Comparison of ENCODE assay signal across 22 mouse cellular contexts in the genomic region with DNA sequence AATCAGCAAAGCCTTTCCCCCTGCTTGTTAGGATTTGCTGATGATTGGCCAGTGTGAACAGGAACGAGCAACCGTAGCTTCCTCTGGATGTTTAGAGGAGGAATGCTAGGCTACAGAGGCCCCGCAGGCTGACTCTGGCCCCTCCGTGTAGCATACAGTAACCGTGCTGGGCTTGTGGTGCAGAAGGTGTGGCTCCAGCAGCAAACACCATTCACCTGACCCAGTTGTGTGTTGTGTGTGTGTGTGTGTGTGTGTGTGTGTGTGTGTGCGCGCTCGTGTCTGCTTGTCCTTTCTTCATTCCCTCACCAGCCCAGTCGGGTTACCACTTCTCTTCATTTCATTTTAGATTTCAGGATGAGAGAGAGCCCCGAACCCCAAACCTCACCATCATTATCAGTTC.
DNase-seq lines count a peak whose midpoint lies in the region; ATAC-seq and TF ChIP-seq lines count a peak whose summit lies in the region.
"Had no signal": no experiment of that assay in that cellular context is flagged by ENCODE, and none has a peak within 500 bp of the region (broad histone marks: within the 10 kb centered on the region; RNA-seq: fewer than 3 reads in every experiment).

No protein-coding gene starts in this region.

- H3K36me3 ChIP-seq in liver, adult 2 months (ENCODE audit: control insufficient read depth, insufficient read depth, low read length) = 0 out of 2 replicates have a peak, but pooled peaks cover 2% of the 10 kb centered on the region
- no peaks in the 10 kb centered on the region for H3K36me3 ChIP-seq in liver, embryonic 11.5 days (ENCODE audit: control insufficient read depth, insufficient read depth, low read length)
- H3K36me3 ChIP-seq in embryonic facial prominence, embryonic 10.5 days (replicated peaks) = 0 out of 2 replicates have a peak, but pooled peaks cover 3% of the 10 kb centered on the region
- H3K36me3 ChIP-seq in limb, embryonic 10.5 days = peaks cover 3% of the 10 kb centered on the region; the same call in 1 of the 2 replicates
- H3K36me3 ChIP-seq: embryonic facial prominence, embryonic 12.5 days; forebrain, embryonic 15.5 days had no signal

- peak; percentile 78 for DNase-seq in heart, adult 11 months
- no peak for DNase-seq in heart, adult 8-10 months (ENCODE audit: low spot score)
- DNase-seq in liver, adult 2 months (ENCODE audit: extremely low read depth, low read depth, low spot score) = no peak
- DNase-seq in liver, embryonic 11.5 days (ENCODE audit: low spot score) = no peak
- peak; percentile 27 for DNase-seq in embryonic facial prominence, embryonic 10.5 days (ENCODE audit: low spot score)
- DNase-seq in limb, embryonic 10.5 days (ENCODE audit: low spot score) = no peak
- no peak for DNase-seq in adrenal gland, postnatal 14 days
- DNase-seq: adrenal gland, adult 8-10 months; adrenal gland, postnatal 25 days; B cell, adult 2 months; cerebellum, adult 11 months; cerebellum, adult 18-20 months; cerebellum, adult 8-10 months; cerebellum, adult 9-11 months; cerebellum, postnatal 14 days; forebrain, postnatal 0 days had no signal

- no peak overlapping the region for H3K4me3 ChIP-seq in liver, adult 2 months (ENCODE audit: insufficient read depth, low read depth, low read length)
- no peak overlapping the region for H3K4me3 ChIP-seq in liver, embryonic 11.5 days (ENCODE audit: low read depth, low read length)
- H3K4me3 ChIP-seq in embryonic facial prominence, embryonic 10.5 days = no peak overlapping the region
- no peak overlapping the region for H3K4me3 ChIP-seq in limb, embryonic 10.5 days
- H3K4me3 ChIP-seq: embryonic facial prominence, embryonic 12.5 days; forebrain, embryonic 13.5 days; forebrain, embryonic 15.5 days had no signal

- WGBS in liver, adult 2 months = 80% methylated on average over 10 of the region's 10 CpGs
- 90% methylated on average over 10 of the region's 10 CpGs for WGBS in liver, embryonic 11.5 days
- 79% methylated on average over 10 of the region's 10 CpGs for WGBS in embryonic facial prominence, embryonic 10.5 days
- 88% methylated on average over 10 of the region's 10 CpGs for WGBS in limb, embryonic 10.5 days

- H3K9me3 ChIP-seq in liver, embryonic 11.5 days (ENCODE audit: control insufficient read depth, low read length) = no peaks in the 10 kb centered on the region
- H3K9me3 ChIP-seq in embryonic facial prominence, embryonic 10.5 days = no peaks in the 10 kb centered on the region
- no peaks in the 10 kb centered on the region for H3K9me3 ChIP-seq in limb, embryonic 10.5 days (replicated peaks)
- H3K9me3 ChIP-seq: embryonic facial prominence, embryonic 12.5 days; forebrain, embryonic 13.5 days; forebrain, embryonic 15.5 days; G1E had no signal

- H3K9ac ChIP-seq in liver, adult 2 months (ENCODE audit: low read depth, low read length) = no peak overlapping the region
- no peak overlapping the region for H3K9ac ChIP-seq in liver, embryonic 11.5 days (ENCODE audit: low read depth, low read length)
- H3K9ac ChIP-seq: embryonic facial prominence, embryonic 12.5 days; forebrain, embryonic 13.5 days; forebrain, embryonic 15.5 days; forebrain, postnatal 0 days had no signal

- H3K4me2 ChIP-seq in liver, embryonic 11.5 days = no peak overlapping the region
- H3K4me2 ChIP-seq: embryonic facial prominence, embryonic 12.5 days; forebrain, embryonic 13.5 days; forebrain, embryonic 15.5 days had no signal

- no peaks in the 10 kb centered on the region; the same call in 1 of the 2 replicates for H3K79me2 ChIP-seq in liver, adult 2 months (ENCODE audit: control insufficient read depth, insufficient read depth, low read length)

- peak overlapping the region; percentile 40; the same call in 1 of the 2 replicates for H3K27ac ChIP-seq in liver, adult 2 months (replicated peaks; ENCODE audit: insufficient read depth, low read depth, low read length)
- no peak overlapping the region for H3K27ac ChIP-seq in liver, embryonic 11.5 days (ENCODE audit: low read depth, low read length)
- H3K27ac ChIP-seq in embryonic facial prominence, embryonic 10.5 days (replicated peaks) = peak overlapping the region; percentile 10; the same call in 1 of the 2 replicates
- H3K27ac ChIP-seq in limb, embryonic 10.5 days = 0 out of 2 replicates have a peak overlapping the region, but pooled peaks have one; percentile 7
- H3K27ac ChIP-seq: embryonic facial prominence, embryonic 12.5 days; forebrain, embryonic 13.5 days; forebrain, embryonic 15.5 days had no signal

- H3K4me1 ChIP-seq in liver, adult 2 months (ENCODE audit: control insufficient read depth, insufficient read depth, low read length) = peaks cover 12% of the 10 kb centered on the region
- no peaks in the 10 kb centered on the region for H3K4me1 ChIP-seq in liver, embryonic 11.5 days (replicated peaks; ENCODE audit: control insufficient read depth, insufficient read depth, low read length)
- peaks cover 19% of the 10 kb centered on the region for H3K4me1 ChIP-seq in embryonic facial prominence, embryonic 10.5 days
- peaks cover 9% of the 10 kb centered on the region for H3K4me1 ChIP-seq in limb, embryonic 10.5 days
- H3K4me1 ChIP-seq: forebrain, embryonic 13.5 days; forebrain, embryonic 15.5 days had no signal

- no peak for TF ChIP-seq POLR2A in liver, adult 2 months (IDR thresholded peaks at IDR 0.05; ENCODE audit: extremely low read depth, insufficient read depth, low read length)

- TF ChIP-seq CTCF in liver, adult 2 months (IDR thresholded peaks at IDR 0.05; ENCODE audit: low read depth, low read length) = no peak

- ATAC-seq in liver, embryonic 11.5 days (replicated peaks; ENCODE audit: low FRiP score) = no peak
- ATAC-seq: forebrain, embryonic 13.5 days; forebrain, embryonic 15.5 days; forebrain, postnatal 0 days; Patski had no signal

- no peaks in the 10 kb centered on the region for H3K27me3 ChIP-seq in liver, adult 2 months (ENCODE audit: control insufficient read depth, insufficient read depth, low read length)
- H3K27me3 ChIP-seq in liver, embryonic 11.5 days (replicated peaks; ENCODE audit: control insufficient read depth, insufficient read depth, low read length) = no peaks in the 10 kb centered on the region
- H3K27me3 ChIP-seq in embryonic facial prominence, embryonic 10.5 days (replicated peaks; ENCODE audit: low read depth, poor library complexity, severe bottlenecking) = no peaks in the 10 kb centered on the region
- no peaks in the 10 kb centered on the region for H3K27me3 ChIP-seq in limb, embryonic 10.5 days (ENCODE audit: low read depth, poor library complexity, severe bottlenecking)
- H3K27me3 ChIP-seq: CH12.LX; embryonic facial prominence, embryonic 12.5 days; forebrain, embryonic 13.5 days; forebrain, embryonic 15.5 days; Patski had no signal

Comparison
In these comparisons a context has a peak if more than half of its experiments do, and no peak if none do; other contexts are left out.
1. DNase-seq: peak in heart, adult 11 months (single experiment) and embryonic facial prominence, embryonic 10.5 days (single experiment); none in heart, adult 8-10 months (single experiment), liver, adult 2 months (single experiment), liver, embryonic 11.5 days (single experiment), limb, embryonic 10.5 days (single experiment) and adrenal gland, postnatal 14 days (single experiment).